Mouse (Mus musculus): ENCODE results near the gene Pigv. TPM values are rescaled to one million over a fixed set of nuclear protein-coding genes. Genes with fewer than 3 reads are reported as not detected.
A peak's percentile ranks its signal among the peaks of the same experiment; 100 is the strongest.

Pigv gene
- polyA plus RNA-seq, 1 experiment from 2014 or later = 6.7 TPM

GRCm38 (mm10) chr4:133700905-133701368 is 28.5 kb upstream of the Pigv start:
- no peak overlapping the region for H3K4me3 ChIP-seq (ENCODE audit: low read depth, low read length)
- H3K9me3 ChIP-seq (replicated peaks; ENCODE audit: control insufficient read depth, low read length) = no peaks in the 10 kb centered on the region
- H3K9ac ChIP-seq (ENCODE audit: low read depth, low read length) = no peak overlapping the region
- 83% methylated on average over 11 of the region's 11 CpGs for WGBS (ENCODE audit: insufficient replicate concordance)
- no peak for ATAC-seq (ENCODE audit: low read depth)
- H3K27me3 ChIP-seq (ENCODE audit: control insufficient read depth, insufficient read depth, low read depth, low read length) = no peaks in the 10 kb centered on the region
- H3K36me3 ChIP-seq (ENCODE audit: control insufficient read depth, insufficient read depth) = peaks cover 8% of the 10 kb centered on the region
- no peak overlapping the region for H3K4me2 ChIP-seq (ENCODE audit: low read depth, low read length)
- H3K27ac ChIP-seq (ENCODE audit: low read length) = no peak overlapping the region
- H3K4me1 ChIP-seq (ENCODE audit: control insufficient read depth, low read depth, low read length) = peaks cover 14% of the 10 kb centered on the region

GRCm38 (mm10) chr4:133695363-133695762 is 22.9 kb upstream of the Pigv start:
- H3K9ac ChIP-seq (ENCODE audit: low read depth, low read length) = no peak overlapping the region
- ATAC-seq (ENCODE audit: low read depth) = no peak
- H3K27ac ChIP-seq (ENCODE audit: low read length) = no peak overlapping the region
- H3K27me3 ChIP-seq (ENCODE audit: control insufficient read depth, insufficient read depth, low read depth, low read length) = no peaks in the 10 kb centered on the region
- no peak overlapping the region for H3K4me3 ChIP-seq (ENCODE audit: low read depth, low read length)
- WGBS (ENCODE audit: insufficient replicate concordance) = 62% methylated on average over 3 of the region's 3 CpGs
- no peak overlapping the region for H3K4me2 ChIP-seq (ENCODE audit: low read depth, low read length)
- no peaks in the 10 kb centered on the region for H3K9me3 ChIP-seq (replicated peaks; ENCODE audit: control insufficient read depth, low read length)
- no peaks in the 10 kb centered on the region for H3K4me1 ChIP-seq (ENCODE audit: control insufficient read depth, low read depth, low read length)
- H3K36me3 ChIP-seq (ENCODE audit: control insufficient read depth, insufficient read depth) = peaks cover 61% of the 10 kb centered on the region

GRCm38 (mm10) chr4:133690252-133690651 is 17.8 kb upstream of the Pigv start:
- no peak overlapping the region for H3K4me3 ChIP-seq (ENCODE audit: low read depth, low read length)
- no peak for ATAC-seq (ENCODE audit: low read depth)
- H3K27ac ChIP-seq (ENCODE audit: low read length) = no peak overlapping the region

GRCm38 (mm10) chr4:133688417-133689067 is 16.1 kb upstream of the Pigv start:
- H3K27ac ChIP-seq (ENCODE audit: low read length) = no peak overlapping the region
- 79% methylated on average over 7 of the region's 7 CpGs for WGBS (ENCODE audit: insufficient replicate concordance)
- H3K36me3 ChIP-seq (ENCODE audit: control insufficient read depth, insufficient read depth) = peaks cover 97% of the 10 kb centered on the region
- H3K9ac ChIP-seq (ENCODE audit: low read depth, low read length) = no peak overlapping the region
- no peak overlapping the region for H3K4me3 ChIP-seq (ENCODE audit: low read depth, low read length)
- no peaks in the 10 kb centered on the region for H3K27me3 ChIP-seq (ENCODE audit: control insufficient read depth, insufficient read depth, low read depth, low read length)
- H3K4me1 ChIP-seq (ENCODE audit: control insufficient read depth, low read depth, low read length) = peaks cover 5% of the 10 kb centered on the region; the same call in 1 of the 2 replicates
- H3K9me3 ChIP-seq (replicated peaks; ENCODE audit: control insufficient read depth, low read length) = no peaks in the 10 kb centered on the region
- peak; percentile 62 for ATAC-seq (ENCODE audit: low read depth)
- no peak overlapping the region for H3K4me2 ChIP-seq (ENCODE audit: low read depth, low read length)

More at GRCm38 (mm10) chr4:133690252-133690651, 17.8 kb upstream of the Pigv start:
- H3K9me3 ChIP-seq (replicated peaks; ENCODE audit: control insufficient read depth, low read length) = no peaks in the 10 kb centered on the region
- no peaks in the 10 kb centered on the region for H3K27me3 ChIP-seq (ENCODE audit: control insufficient read depth, insufficient read depth, low read depth, low read length)
- no peak overlapping the region for H3K4me2 ChIP-seq (ENCODE audit: low read depth, low read length)
- H3K4me1 ChIP-seq (ENCODE audit: control insufficient read depth, low read depth, low read length) = peaks cover 5% of the 10 kb centered on the region; the same call in 1 of the 2 replicates
- 50% methylated on average over 5 of the region's 5 CpGs for WGBS (ENCODE audit: insufficient replicate concordance)
- H3K9ac ChIP-seq (ENCODE audit: low read depth, low read length) = no peak overlapping the region
- H3K36me3 ChIP-seq (ENCODE audit: control insufficient read depth, insufficient read depth) = peaks cover 97% of the 10 kb centered on the region

- Histone ChIP-seq H3K9ac (ENCODE audit: low read depth, low read length) (no peak overlapping the region), H3K4me1 (ENCODE audit: control insufficient read depth, low read depth, low read length) (peaks cover 5% of the 10 kb centered on the region; the same call in 1 of the 2 replicates), H3K9me3 (replicated peaks; ENCODE audit: control insufficient read depth, low read length) (no peaks in the 10 kb centered on the region), H3K4me3 (ENCODE audit: low read depth, low read length) (no peak overlapping the region), H3K4me2 (ENCODE audit: low read depth, low read length) (no peak overlapping the region), H3K27me3 (ENCODE audit: control insufficient read depth, insufficient read depth, low read depth, low read length) (no peaks in the 10 kb centered on the region), H3K36me3 (ENCODE audit: control insufficient read depth, insufficient read depth) (peaks cover 89% of the 10 kb centered on the region), H3K27ac (ENCODE audit: low read length) (no peak overlapping the region)
- no peak for ATAC-seq (ENCODE audit: low read depth)
- 76% methylated on average over 5 of the region's 5 CpGs for WGBS (ENCODE audit: insufficient replicate concordance)
These were observed 14.7 kb upstream of the Pigv start for GRCm38 (mm10) chr4:133687126-133687525.

- H3K9me3 ChIP-seq (replicated peaks; ENCODE audit: control insufficient read depth, low read length) = no peaks in the 10 kb centered on the region
- no peak for ATAC-seq (ENCODE audit: low read depth)
- peaks cover 89% of the 10 kb centered on the region for H3K36me3 ChIP-seq (ENCODE audit: control insufficient read depth, insufficient read depth)
- no peak overlapping the region for H3K4me3 ChIP-seq (ENCODE audit: low read depth, low read length)
- H3K27me3 ChIP-seq (ENCODE audit: control insufficient read depth, insufficient read depth, low read depth, low read length) = no peaks in the 10 kb centered on the region
- no peak overlapping the region for H3K4me2 ChIP-seq (ENCODE audit: low read depth, low read length)
- H3K9ac ChIP-seq (ENCODE audit: low read depth, low read length) = no peak overlapping the region
- no peak overlapping the region for H3K27ac ChIP-seq (ENCODE audit: low read length)
- peaks cover 5% of the 10 kb centered on the region; the same call in 1 of the 2 replicates for H3K4me1 ChIP-seq (ENCODE audit: control insufficient read depth, low read depth, low read length)
- WGBS (ENCODE audit: insufficient replicate concordance) = 87% methylated on average over 11 of the region's 11 CpGs
These were observed 14.1 kb upstream of the Pigv start for GRCm38 (mm10) chr4:133686512-133686911.

- peaks cover 10% of the 10 kb centered on the region for H3K4me1 ChIP-seq (ENCODE audit: control insufficient read depth, low read depth, low read length)
- H3K9ac ChIP-seq (ENCODE audit: low read depth, low read length) = no peak overlapping the region
- no peak for ATAC-seq (ENCODE audit: low read depth)
- H3K27me3 ChIP-seq (ENCODE audit: control insufficient read depth, insufficient read depth, low read depth, low read length) = no peaks in the 10 kb centered on the region
- WGBS (ENCODE audit: insufficient replicate concordance) = 85% methylated on average over 14 of the region's 14 CpGs
- H3K36me3 ChIP-seq (ENCODE audit: control insufficient read depth, insufficient read depth) = peaks cover 44% of the 10 kb centered on the region
- no peak overlapping the region for H3K27ac ChIP-seq (ENCODE audit: low read length)
- H3K4me3 ChIP-seq (ENCODE audit: low read depth, low read length) = no peak overlapping the region
- H3K4me2 ChIP-seq (ENCODE audit: low read depth, low read length) = no peak overlapping the region
- no peaks in the 10 kb centered on the region for H3K9me3 ChIP-seq (replicated peaks; ENCODE audit: control insufficient read depth, low read length)
These were observed 7.8 kb upstream of the Pigv start for GRCm38 (mm10) chr4:133680206-133680786.

- Histone ChIP-seq H3K4me2 (ENCODE audit: low read depth, low read length) (no peak overlapping the region), H3K4me1 (ENCODE audit: control insufficient read depth, low read depth, low read length) (peaks cover 15% of the 10 kb centered on the region), H3K27me3 (ENCODE audit: control insufficient read depth, insufficient read depth, low read depth, low read length) (no peaks in the 10 kb centered on the region), H3K9me3 (replicated peaks; ENCODE audit: control insufficient read depth, low read length) (no peaks in the 10 kb centered on the region), H3K36me3 (ENCODE audit: control insufficient read depth, insufficient read depth) (peaks cover 37% of the 10 kb centered on the region), H3K27ac (ENCODE audit: low read length) (no peak overlapping the region), H3K9ac (ENCODE audit: low read depth, low read length) (no peak overlapping the region), H3K4me3 (ENCODE audit: low read depth, low read length) (no peak overlapping the region)
- WGBS (ENCODE audit: insufficient replicate concordance) = 83% methylated on average over 7 of the region's 7 CpGs
- no peak for ATAC-seq (ENCODE audit: low read depth)
These were observed 7.2 kb upstream of the Pigv start for GRCm38 (mm10) chr4:133679629-133680028.

GRCm38 (mm10) chr4:133677266-133677665 is 4.8 kb upstream of the Pigv start:
- Histone ChIP-seq H3K27ac (ENCODE audit: low read length) (no peak overlapping the region), H3K4me1 (ENCODE audit: control insufficient read depth, low read depth, low read length) (peaks cover 32% of the 10 kb centered on the region), H3K9me3 (replicated peaks; ENCODE audit: control insufficient read depth, low read length) (no peaks in the 10 kb centered on the region), H3K4me2 (ENCODE audit: low read depth, low read length) (no peak overlapping the region), H3K4me3 (ENCODE audit: low read depth, low read length) (no peak overlapping the region), H3K36me3 (ENCODE audit: control insufficient read depth, insufficient read depth) (peaks cover 22% of the 10 kb centered on the region), H3K27me3 (ENCODE audit: control insufficient read depth, insufficient read depth, low read depth, low read length) (no peaks in the 10 kb centered on the region), H3K9ac (ENCODE audit: low read depth, low read length) (no peak overlapping the region)
- no peak for ATAC-seq (ENCODE audit: low read depth)
- WGBS (ENCODE audit: insufficient replicate concordance) = 41% methylated on average over 7 of the region's 7 CpGs

Measured in liver, embryonic 16.5 days (tissue).